ENCODE assay signal across 19 mouse cellular contexts in genomic region chr4:44225128-44225527, GRCm38 (mm10). TPM values are rescaled to one million over a fixed set of nuclear protein-coding genes. Genes with fewer than 3 reads are reported as not detected.
DNase-seq lines count a peak whose midpoint lies in the region; ATAC-seq lines count a peak whose summit lies in the region.
"Had no signal": no experiment of that assay in that cellular context is flagged by ENCODE, and none has a peak within 500 bp of the region (broad histone marks: within the 10 kb centered on the region; RNA-seq: fewer than 3 reads in every experiment).

No protein-coding gene starts in this region.

- H3K27me3 ChIP-seq in embryonic facial prominence, embryonic 13.5 days: no peaks in the 10 kb centered on the region
- H3K27me3 ChIP-seq in embryonic facial prominence, embryonic 10.5 days (replicated peaks; ENCODE audit: low read depth, poor library complexity, severe bottlenecking): no peaks in the 10 kb centered on the region
- no peaks in the 10 kb centered on the region for H3K27me3 ChIP-seq in kidney, embryonic 15.5 days
- H3K27me3 ChIP-seq: forebrain, embryonic 15.5 days; heart, embryonic 15.5 days; hindbrain, embryonic 15.5 days had no signal

- H3K27ac ChIP-seq in embryonic facial prominence, embryonic 13.5 days: 0 out of 2 replicates have a peak overlapping the region, but pooled peaks have one; percentile 69
- no peak overlapping the region for H3K27ac ChIP-seq in embryonic facial prominence, embryonic 10.5 days (replicated peaks)
- H3K27ac ChIP-seq in kidney, embryonic 15.5 days: no peak overlapping the region
- H3K27ac ChIP-seq: forebrain, embryonic 15.5 days; heart, adult 2 months; heart, embryonic 15.5 days; hindbrain, embryonic 15.5 days had no signal

- WGBS in embryonic facial prominence, embryonic 13.5 days: 82% methylated on average over 10 of the region's 10 CpGs
- WGBS in embryonic facial prominence, embryonic 10.5 days: 88% methylated on average over 10 of the region's 10 CpGs
- 92% methylated on average over 10 of the region's 10 CpGs for WGBS in kidney, embryonic 15.5 days

- no peak overlapping the region for H3K9ac ChIP-seq in embryonic facial prominence, embryonic 13.5 days
- no peak overlapping the region for H3K9ac ChIP-seq in kidney, embryonic 15.5 days
- H3K9ac ChIP-seq: forebrain, embryonic 15.5 days; heart, embryonic 15.5 days; hindbrain, embryonic 15.5 days had no signal

- ATAC-seq in embryonic facial prominence, embryonic 13.5 days (ENCODE audit: insufficient number of reproducible peaks, insufficient read depth, low FRiP score, low TSS enrichment, low read depth): no peak
- no peak for ATAC-seq in kidney, embryonic 15.5 days (replicated peaks; ENCODE audit: low FRiP score)
- ATAC-seq: CD4-positive, CD25-positive, alpha-beta regulatory T cell, adult 4 months; forebrain, embryonic 15.5 days had no signal

- H3K4me2 ChIP-seq in embryonic facial prominence, embryonic 13.5 days: no peak overlapping the region
- no peak overlapping the region for H3K4me2 ChIP-seq in kidney, embryonic 15.5 days
- H3K4me2 ChIP-seq: forebrain, embryonic 15.5 days; heart, embryonic 11.5 days; heart, embryonic 15.5 days; hindbrain, embryonic 15.5 days had no signal

- H3K9me3 ChIP-seq in embryonic facial prominence, embryonic 13.5 days: no peaks in the 10 kb centered on the region
- no peaks in the 10 kb centered on the region for H3K9me3 ChIP-seq in embryonic facial prominence, embryonic 10.5 days
- H3K9me3 ChIP-seq in kidney, embryonic 15.5 days (replicated peaks): no peaks in the 10 kb centered on the region
- H3K9me3 ChIP-seq: forebrain, embryonic 15.5 days; heart, embryonic 15.5 days; hindbrain, embryonic 15.5 days had no signal

- no peak for DNase-seq in embryonic facial prominence, embryonic 10.5 days (ENCODE audit: low spot score)
- peak; percentile 42 to 45 for DNase-seq in left cerebral cortex, adult 18-20 months (ENCODE audit: low spot score in 2 of 2)
- no peak for DNase-seq in left cerebral cortex, postnatal 10 days (ENCODE audit: extremely low spot score in 1 of 2, low spot score in 2 of 2)
- peak; percentile 22 to 57 for DNase-seq in right cerebral cortex, postnatal 36 days (ENCODE audit: low spot score in 2 of 2)
- DNase-seq in right cerebral cortex, postnatal 4 days: no peak
- DNase-seq: adrenal gland, postnatal 10 days; B cell, adult 2 months; cerebellum, adult 18-20 months; cerebellum, postnatal 10 days; gastrocnemius, postnatal 14 days; heart, adult 2 months; heart, postnatal 14 days had no signal

- H3K4me1 ChIP-seq in embryonic facial prominence, embryonic 13.5 days: peaks cover 40% of the 10 kb centered on the region
- peaks cover 39% of the 10 kb centered on the region for H3K4me1 ChIP-seq in embryonic facial prominence, embryonic 10.5 days
- H3K4me1 ChIP-seq in kidney, embryonic 15.5 days: 0 out of 2 replicates have a peak, but pooled peaks cover 3% of the 10 kb centered on the region

- H3K4me3 ChIP-seq in embryonic facial prominence, embryonic 13.5 days: no peak overlapping the region
- H3K4me3 ChIP-seq in embryonic facial prominence, embryonic 10.5 days: no peak overlapping the region
- H3K4me3 ChIP-seq in kidney, embryonic 15.5 days (replicated peaks): no peak overlapping the region
- H3K4me3 ChIP-seq: forebrain, embryonic 15.5 days; heart, adult 2 months; heart, embryonic 15.5 days; hindbrain, embryonic 15.5 days had no signal

- intact Hi-C loops in left cerebral cortex, postnatal 10 days (cut with DNase I): no loop called here

- no peaks in the 10 kb centered on the region for H3K36me3 ChIP-seq in embryonic facial prominence, embryonic 13.5 days
- no peaks in the 10 kb centered on the region for H3K36me3 ChIP-seq in embryonic facial prominence, embryonic 10.5 days (replicated peaks)
- no peaks in the 10 kb centered on the region for H3K36me3 ChIP-seq in kidney, embryonic 15.5 days
- H3K36me3 ChIP-seq: forebrain, embryonic 15.5 days; heart, embryonic 15.5 days; hindbrain, embryonic 15.5 days had no signal

RNA-seq across cellular contexts. Expression of gene Rnf38, which starts 8.5 kb away (rescaled TPM):
- 21.6 and 26.8 TPM in 2 replicates for polyA plus RNA-seq in embryonic facial prominence, embryonic 13.5 days (2015; fragmentation: Nextera tagmentation; extraction: Ambion mirVana)
- polyA plus RNA-seq in embryonic facial prominence, embryonic 10.5 days (2016; fragmentation: Nextera tagmentation; extraction: Ambion mirVana): 34.1 and 34.8 TPM in 2 replicates
- 10 to 100 TPM; 56.1 to 61.6 TPM for total RNA-seq in left cerebral cortex, adult 18-20 months (2021)
- 10 to 100 TPM; 64.9 to 80.8 TPM for total RNA-seq in left cerebral cortex, postnatal 10 days (2021)
- 21.4 and 22.2 TPM in 2 replicates for polyA plus RNA-seq in kidney, embryonic 15.5 days (2015; fragmentation: Nextera tagmentation; extraction: Ambion mirVana)

Comparison
In these comparisons a context has a peak if more than half of its experiments do, and no peak if none do; other contexts are left out.
1. DNase-seq: peak in left cerebral cortex, adult 18-20 months (2 of 2) and right cerebral cortex, postnatal 36 days (2 of 2); none in embryonic facial prominence, embryonic 10.5 days (single experiment), left cerebral cortex, postnatal 10 days (0 of 2) and right cerebral cortex, postnatal 4 days (single experiment).